Comparison of ENCODE assay signal across 8 mouse cellular contexts in genomic region chr11:97744063-97744717, GRCm38 (mm10). TPM values are rescaled to one million over a fixed set of nuclear protein-coding genes. Genes with fewer than 3 reads are reported as not detected.
DNase-seq lines count a peak whose midpoint lies in the region; ATAC-seq and TF ChIP-seq lines count a peak whose summit lies in the region.

Gene Pip4k2b, minus strand, starts transcription at chr11:97744704.

- peak within 1 kb of the TSS; percentile 88 for H3K4me2 ChIP-seq in hindbrain, embryonic 16.5 days (ENCODE audit: low read length)
- peak within 1 kb of the TSS; percentile 77 for H3K4me2 ChIP-seq in midbrain, postnatal 0 days (ENCODE audit: low read depth, low read length, poor library complexity, severe bottlenecking)

- H3K36me3 ChIP-seq in testis, adult 2 months (ENCODE audit: control insufficient read depth, insufficient read depth, low read length) = no peaks in the 10 kb centered on the region; the same call in 1 of the 2 replicates
- H3K36me3 ChIP-seq in hindbrain, embryonic 16.5 days (ENCODE audit: control insufficient read depth, insufficient read depth, low read length) = peaks cover 15% of the 10 kb centered on the region
- peaks cover 4% of the 10 kb centered on the region for H3K36me3 ChIP-seq in liver, adult 2 months (ENCODE audit: control insufficient read depth, insufficient read depth, low read length)
- H3K36me3 ChIP-seq in midbrain, postnatal 0 days (ENCODE audit: insufficient read depth, low read length) = peaks cover 15% of the 10 kb centered on the region; the same call in 1 of the 2 replicates

- DNase-seq in testis, postnatal 14 days (ENCODE audit: low spot score) = no peak
- peak in 1 of 2 experiments; percentile 35 for DNase-seq in gastrocnemius, adult 8-10 months (ENCODE audit: low spot score in 2 of 2)
- DNase-seq in liver, adult 2 months (ENCODE audit: extremely low read depth, low read depth, low spot score) = peak; percentile 27
- DNase-seq in midbrain, postnatal 0 days (ENCODE audit: low spot score) = no peak
- no peak for DNase-seq in thymus, postnatal 14 days

- no peak for TF ChIP-seq CTCF in testis, adult 2 months (IDR thresholded peaks at IDR 0.05; ENCODE audit: control insufficient read depth, insufficient read depth, insufficient replicate concordance, low read depth, low read length)
- no peak for TF ChIP-seq CTCF in liver, adult 2 months (IDR thresholded peaks at IDR 0.05; ENCODE audit: low read depth, low read length)
- no peak for TF ChIP-seq CTCF in midbrain, postnatal 0 days (IDR thresholded peaks at IDR 0.05)

- H3K9me3 ChIP-seq in hindbrain, embryonic 16.5 days (ENCODE audit: control insufficient read depth, low read length) = no peaks in the 10 kb centered on the region
- no peaks in the 10 kb centered on the region for H3K9me3 ChIP-seq in midbrain, postnatal 0 days (ENCODE audit: low read length)

- WGBS in hindbrain, embryonic 16.5 days = under 1% methylated on average over 55 of the region's 63 CpGs
- WGBS in liver, adult 2 months = 1% methylated on average over 63 of the region's 63 CpGs
- WGBS in midbrain, postnatal 0 days = under 1% methylated on average over 41 of the region's 63 CpGs

- H3K4me1 ChIP-seq in testis, adult 2 months (ENCODE audit: control insufficient read depth, insufficient read depth, low read length) = peaks cover 17% of the 10 kb centered on the region
- H3K4me1 ChIP-seq in hindbrain, embryonic 16.5 days (ENCODE audit: control insufficient read depth, insufficient read depth, low read depth, low read length) = peaks cover 21% of the 10 kb centered on the region
- H3K4me1 ChIP-seq in liver, adult 2 months (ENCODE audit: control insufficient read depth, insufficient read depth, low read length) = peaks cover 17% of the 10 kb centered on the region
- peaks cover 17% of the 10 kb centered on the region for H3K4me1 ChIP-seq in midbrain, postnatal 0 days (ENCODE audit: insufficient read depth, low read length)

- peak within 1 kb of the TSS; percentile 100 for H3K27ac ChIP-seq in testis, adult 2 months (ENCODE audit: control insufficient read depth, insufficient read depth, low read depth, low read length)
- H3K27ac ChIP-seq in hindbrain, embryonic 16.5 days (ENCODE audit: low read depth, low read length) = peak within 1 kb of the TSS; percentile 96
- H3K27ac ChIP-seq in liver, adult 2 months (replicated peaks; ENCODE audit: insufficient read depth, low read depth, low read length) = peak within 1 kb of the TSS; percentile 95
- H3K27ac ChIP-seq in midbrain, postnatal 0 days (ENCODE audit: low read depth, low read length) = peak within 1 kb of the TSS; percentile 99

- peaks cover 36% of the 10 kb centered on the region for H3K79me2 ChIP-seq in liver, adult 2 months (ENCODE audit: control insufficient read depth, insufficient read depth, low read length)

- H3K27me3 ChIP-seq in testis, adult 2 months (ENCODE audit: control insufficient read depth, insufficient read depth, low read length) = no peaks in the 10 kb centered on the region
- no peaks in the 10 kb centered on the region for H3K27me3 ChIP-seq in hindbrain, embryonic 16.5 days (replicated peaks; ENCODE audit: control insufficient read depth, insufficient read depth, low read length)
- no peaks in the 10 kb centered on the region for H3K27me3 ChIP-seq in liver, adult 2 months (ENCODE audit: control insufficient read depth, insufficient read depth, low read length)
- no peaks in the 10 kb centered on the region for H3K27me3 ChIP-seq in midbrain, postnatal 0 days (ENCODE audit: insufficient read depth, low read length)

- H3K4me3 ChIP-seq in testis, adult 2 months (ENCODE audit: control insufficient read depth, low read depth, low read length) = peak within 1 kb of the TSS; percentile 99
- peak within 1 kb of the TSS; percentile 86 for H3K4me3 ChIP-seq in hindbrain, embryonic 16.5 days (ENCODE audit: low read length)
- H3K4me3 ChIP-seq in liver, adult 2 months (ENCODE audit: insufficient read depth, low read depth, low read length) = peak within 1 kb of the TSS; percentile 97
- H3K4me3 ChIP-seq in midbrain, postnatal 0 days (ENCODE audit: low read depth, low read length) = peak within 1 kb of the TSS; percentile 71

- no peak for ATAC-seq in common myeloid progenitor, adult 5-6 weeks (replicated peaks; ENCODE audit: low read depth, poor library complexity, severe bottlenecking)
- peak; percentile 40 for ATAC-seq in hindbrain, embryonic 16.5 days
- ATAC-seq in midbrain, postnatal 0 days (ENCODE audit: low FRiP score) = peak; percentile 47

- H3K9ac ChIP-seq in hindbrain, embryonic 16.5 days (ENCODE audit: low read depth, low read length) = peak within 1 kb of the TSS; percentile 84
- H3K9ac ChIP-seq in liver, adult 2 months (ENCODE audit: low read depth, low read length) = peak within 1 kb of the TSS; percentile 93
- H3K9ac ChIP-seq in midbrain, postnatal 0 days (replicated peaks; ENCODE audit: low read length, poor library complexity, severe bottlenecking) = peak within 1 kb of the TSS; percentile 92

- no peak for TF ChIP-seq POLR2A in testis, adult 2 months (IDR thresholded peaks at IDR 0.05; ENCODE audit: control insufficient read depth, low read depth, low read length)
- TF ChIP-seq POLR2A in liver, adult 2 months (IDR thresholded peaks at IDR 0.05; ENCODE audit: extremely low read depth, insufficient read depth, low read length) = 0 out of 2 replicates have a peak, but pooled peaks have one; percentile 41

RNA-seq across cellular contexts. Expression of gene Pip4k2b, which starts in this region (rescaled TPM):
- 2.5 TPM in 2 replicates for polyA plus RNA-seq in testis, adult 2 months (2012; rRNA removed)
- 38.5 and 55.8 TPM in 2 replicates for total RNA-seq in common myeloid progenitor, adult 5-6 weeks (2017)
- 10 to 100 TPM; 68.1 to 81.6 (median 73.1) TPM for total RNA-seq in gastrocnemius, adult 8-10 months (2022)
- polyA plus RNA-seq in hindbrain, embryonic 16.5 days (2015; fragmentation: Nextera tagmentation; extraction: Ambion mirVana) = 3.6 and 4.4 TPM in 2 replicates
- total RNA-seq in liver, adult 2 months (2014; rRNA removed) = 4.1 and 5.5 TPM in 2 replicates
- polyA plus RNA-seq in liver, adult 2 months (2012; rRNA removed) = 10.8 and 11.0 TPM in 2 replicates
- total RNA-seq in midbrain, postnatal 0 days (2014; rRNA removed) = 149 and 166 TPM in 2 replicates
- polyA plus RNA-seq in midbrain, postnatal 0 days (2015; fragmentation: Nextera tagmentation; extraction: Ambion mirVana) = 4.1 and 5.2 TPM in 2 replicates
